Mouse (Mus musculus) MEL (cell line): ENCODE data around the gene Rpusd4. TPM values are rescaled to one million over a fixed set of nuclear protein-coding genes. Genes with fewer than 3 reads are reported as not detected.

Experiments
- DNase-seq: peaks from one replicate; pipeline ENCODE4 v3.0.0; 2011; ENCODE audit warnings: low read depth, low spot score
- H3K27ac ChIP-seq: 2 replicates; pipeline ENCODE4 v1.5.1; 2012; ENCODE audit warnings: low read depth, mild to moderate bottlenecking, control low read depth, low read length, moderate library complexity; ENCODE audit not compliant: control insufficient read depth
- H3K27me3 ChIP-seq, 2 experiments: fragments of 150-350 bp in 1 of 2; sonication (generic) in 1 of 2; 2 replicates each; pipeline ENCODE4 v1.6.1; 2012; ENCODE audit warnings: low read length in 2 of 2, mild to moderate bottlenecking in 2 of 2, improper control_type of control experiment in 1 of 2, moderate library complexity in 1 of 2; ENCODE audit not compliant: insufficient read depth in 2 of 2, control insufficient read depth in 1 of 2
- H3K36me3 ChIP-seq, 2 experiments: 2 replicates each; pipeline ENCODE4 v1.6.1; 2012 to 2014; ENCODE audit warnings: low read length in 2 of 2, improper control_type of control experiment in 1 of 2, inconsistent platforms in 1 of 2, mild to moderate bottlenecking in 1 of 2; ENCODE audit not compliant: insufficient read depth in 2 of 2, control insufficient read depth in 1 of 2
- H3K4me1 ChIP-seq, 2 experiments: fragments of 150-350 bp in 1 of 2; sonication (generic) in 1 of 2; 2 replicates each; pipeline ENCODE4 v1.6.1; 2012; ENCODE audit warnings: low read length in 2 of 2, improper control_type of control experiment in 1 of 2, mild to moderate bottlenecking in 1 of 2; ENCODE audit not compliant: insufficient read depth in 2 of 2, control insufficient read depth in 1 of 2
- H3K4me3 ChIP-seq, 2 experiments: fragments of 150-350 bp in 1 of 2; sonication (generic) in 1 of 2; 2 replicates each; pipeline ENCODE4 v1.5.1; 2012; ENCODE audit warnings: low read depth in 2 of 2, low read length in 2 of 2, mild to moderate bottlenecking in 2 of 2, moderate library complexity in 2 of 2, control low read depth in 1 of 2, improper control_type of control experiment in 1 of 2; ENCODE audit not compliant: control insufficient read depth in 1 of 2, insufficient read depth in 1 of 2
- H3K79me2 ChIP-seq: 2 replicates; pipeline ENCODE4 v1.6.1; 2012; ENCODE audit warnings: mild to moderate bottlenecking, low read length, moderate library complexity; ENCODE audit not compliant: control insufficient read depth, poor library complexity, insufficient read depth
- H3K9ac ChIP-seq: 2 replicates; pipeline ENCODE4 v1.6.1; 2012; ENCODE audit warnings: low read depth, mild to moderate bottlenecking, control low read depth, low read length, moderate library complexity; ENCODE audit not compliant: control insufficient read depth, poor library complexity, severe bottlenecking
- H3K9me3 ChIP-seq: fragments of 150-350 bp; sonication (generic); replicated peaks from 2 replicates; pipeline ENCODE4 v1.6.1; 2012; ENCODE audit warnings: mild to moderate bottlenecking, low read length, improper control_type of control experiment, moderate library complexity; ENCODE audit not compliant: insufficient read depth
- BHLHE40 ChIP-seq: IDR thresholded peaks from 2 replicates; pipeline ENCODE4 v1.6.1; 2012; ENCODE audit warnings: low read depth, mild to moderate bottlenecking, inconsistent platforms, low read length, improper control_type of control experiment, borderline replicate concordance
- CHD1 ChIP-seq: IDR thresholded peaks from 2 replicates; pipeline ENCODE4 v1.6.1; 2012; ENCODE audit warnings: low read depth, mild to moderate bottlenecking, inconsistent platforms, low read length, improper control_type of control experiment
- CHD2 ChIP-seq: IDR thresholded peaks from 2 replicates; pipeline ENCODE4 v1.6.1; 2011; ENCODE audit warnings: low read length, improper control_type of control experiment
- CTCF ChIP-seq, 3 experiments: IDR thresholded peaks in 2 of 3; conservative IDR thresholded peaks in 1 of 3; 2 replicates each; pipeline ENCODE4 v1.5.1; 2011 to 2012; ENCODE audit warnings: low read length in 3 of 3, low read depth in 2 of 3, mild to moderate bottlenecking in 2 of 3, improper control_type of control experiment in 1 of 3, inconsistent platforms in 1 of 3, mixed read lengths in 1 of 3, moderate library complexity in 1 of 3; ENCODE audit not compliant: control insufficient read depth in 1 of 3, insufficient read depth in 1 of 3, poor library complexity in 1 of 3, severe bottlenecking in 1 of 3
- E2F4 ChIP-seq: IDR thresholded peaks from 2 replicates; pipeline ENCODE4 v1.6.1; 2011; ENCODE audit warnings: low read depth, low read length, improper control_type of control experiment, borderline replicate concordance
- ELF1 ChIP-seq: IDR thresholded peaks from 2 replicates; pipeline ENCODE4 v1.6.1; 2014; ENCODE audit warnings: low read depth, mild to moderate bottlenecking, inconsistent platforms, low read length, improper control_type of control experiment, moderate library complexity
- EP300 ChIP-seq, 2 experiments: IDR thresholded peaks; 2 replicates each; pipeline ENCODE4 v1.6.1; 2011; ENCODE audit warnings: improper control_type of control experiment in 2 of 2, low read length in 2 of 2, low read depth in 1 of 2, mild to moderate bottlenecking in 1 of 2
- ETS1 ChIP-seq: IDR thresholded peaks from 2 replicates; pipeline ENCODE4 v1.6.1; 2012; ENCODE audit warnings: low read depth, mild to moderate bottlenecking, inconsistent platforms, low read length, improper control_type of control experiment, moderate library complexity
- GATA1 ChIP-seq: IDR thresholded peaks from 2 replicates; pipeline ENCODE4 v1.6.1; 2011; ENCODE audit warnings: low read depth, low read length, improper control_type of control experiment
- HCFC1 ChIP-seq: IDR thresholded peaks from 2 replicates; pipeline ENCODE4 v1.6.1; 2012; ENCODE audit warnings: low read depth, mild to moderate bottlenecking, inconsistent platforms, low read length, improper control_type of control experiment, moderate library complexity
- JUND ChIP-seq: IDR thresholded peaks from 2 replicates; pipeline ENCODE4 v1.6.1; 2011; ENCODE audit warnings: low read depth, mild to moderate bottlenecking, improper control_type of control experiment, low read length
- KAT2A ChIP-seq: conservative IDR thresholded peaks from 2 replicates; pipeline ENCODE4 v1.6.1; 2012; ENCODE audit warnings: low read depth, low read length, improper control_type of control experiment, inconsistent platforms
- MAFK ChIP-seq: IDR thresholded peaks from 2 replicates; pipeline ENCODE4 v1.6.1; 2011; ENCODE audit warnings: low read depth, mild to moderate bottlenecking, low read length, improper control_type of control experiment, borderline replicate concordance
- MAX ChIP-seq: IDR thresholded peaks from 2 replicates; pipeline ENCODE4 v1.6.1; 2011; ENCODE audit warnings: low read length, improper control_type of control experiment
- MXI1 ChIP-seq: IDR thresholded peaks from 2 replicates; pipeline ENCODE4 v1.6.1; 2011; ENCODE audit warnings: mild to moderate bottlenecking, low read depth, low read length, improper control_type of control experiment
- MYB ChIP-seq: IDR thresholded peaks from 2 replicates; pipeline ENCODE4 v1.6.1; 2011; ENCODE audit warnings: mild to moderate bottlenecking, low read depth, low read length, improper control_type of control experiment
- MYC ChIP-seq: IDR thresholded peaks from 2 replicates; pipeline ENCODE4 v1.6.1; 2011; ENCODE audit warnings: low read depth, mild to moderate bottlenecking, low read length, improper control_type of control experiment, moderate library complexity
- NRF1 ChIP-seq: IDR thresholded peaks from 2 replicates; pipeline ENCODE4 v1.6.1; 2014; ENCODE audit warnings: low read depth, mild to moderate bottlenecking, inconsistent platforms, low read length, improper control_type of control experiment, moderate library complexity; ENCODE audit not compliant: poor library complexity, insufficient read depth, severe bottlenecking
- POLR2AphosphoS2 ChIP-seq: IDR thresholded peaks from 2 replicates; pipeline ENCODE4 v1.6.1; 2011; ENCODE audit warnings: low read length, improper control_type of control experiment
- POLR2AphosphoS5 ChIP-seq: IDR thresholded peaks from 2 replicates; pipeline ENCODE4 v1.6.1; 2012; ENCODE audit warnings: low read depth, borderline replicate concordance, mild to moderate bottlenecking, inconsistent platforms, low read length, moderate library complexity, mixed read lengths
- RAD21 ChIP-seq: IDR thresholded peaks from 2 replicates; pipeline ENCODE4 v1.6.1; 2011; ENCODE audit warnings: mild to moderate bottlenecking, low read depth, low read length, improper control_type of control experiment
- RCOR1 ChIP-seq: IDR thresholded peaks from 2 replicates; pipeline ENCODE4 v1.6.1; 2012; ENCODE audit warnings: low read depth, mild to moderate bottlenecking, inconsistent platforms, low read length, improper control_type of control experiment
- SIN3A ChIP-seq: IDR thresholded peaks from 2 replicates; pipeline ENCODE4 v1.6.1; 2012; ENCODE audit warnings: low read length, improper control_type of control experiment, inconsistent platforms
- SMC3 ChIP-seq: IDR thresholded peaks from 2 replicates; pipeline ENCODE4 v1.6.1; 2011; ENCODE audit warnings: low read depth, low read length, improper control_type of control experiment
- TAL1 ChIP-seq: IDR thresholded peaks from 2 replicates; pipeline ENCODE4 v1.6.1; 2012; ENCODE audit warnings: mild to moderate bottlenecking, inconsistent platforms, low read length, moderate library complexity, mixed read lengths
- TBP ChIP-seq: IDR thresholded peaks from 2 replicates; pipeline ENCODE4 v1.8.0; 2011; ENCODE audit warnings: low read depth, low read length, improper control_type of control experiment
- UBTF ChIP-seq: IDR thresholded peaks from 2 replicates; pipeline ENCODE4 v1.6.1; 2012; ENCODE audit warnings: low read depth, mild to moderate bottlenecking, inconsistent platforms, low read length, improper control_type of control experiment, moderate library complexity, borderline replicate concordance; ENCODE audit not compliant: insufficient read depth
- ZC3H11A ChIP-seq: IDR thresholded peaks from 2 replicates; pipeline ENCODE4 v1.6.1; 2012; ENCODE audit warnings: low read depth, mild to moderate bottlenecking, inconsistent platforms, low read length, improper control_type of control experiment
- ZKSCAN1 ChIP-seq: IDR thresholded peaks from 2 replicates; pipeline ENCODE4 v1.6.1; 2012; ENCODE audit warnings: low read depth, mild to moderate bottlenecking, inconsistent platforms, low read length, improper control_type of control experiment, moderate library complexity
- polyA plus RNA-seq, 2 experiments: library from polyadenylated mRNA; stranded (reverse) in 1 of 2; unstranded in 1 of 2; fragments of >175 nt in 1 of 2; fragments of >200 nt in 1 of 2; gene quantifications; 2 replicates each; pipeline versions ENCODE4 v1.2.1 to v1.2.4; 2012; ENCODE audit warnings: low replicate concordance in 2 of 2, low read depth in 1 of 2; ENCODE audit not compliant: insufficient read length in 2 of 2, insufficient read depth in 1 of 2, missing spikeins in 1 of 2
- total RNA-seq: library from RNA; depleted of rRNA; stranded (reverse); fragments of 300-350 nt; gene quantifications from 2 replicates; pipeline ENCODE4 v1.2.3, GENCODE M21; 2012

Rpusd4 gene
- total and polyA plus RNA-seq, 3 experiments, result 36.3 to 40.9 TPM; not detected in 1

DNA sequence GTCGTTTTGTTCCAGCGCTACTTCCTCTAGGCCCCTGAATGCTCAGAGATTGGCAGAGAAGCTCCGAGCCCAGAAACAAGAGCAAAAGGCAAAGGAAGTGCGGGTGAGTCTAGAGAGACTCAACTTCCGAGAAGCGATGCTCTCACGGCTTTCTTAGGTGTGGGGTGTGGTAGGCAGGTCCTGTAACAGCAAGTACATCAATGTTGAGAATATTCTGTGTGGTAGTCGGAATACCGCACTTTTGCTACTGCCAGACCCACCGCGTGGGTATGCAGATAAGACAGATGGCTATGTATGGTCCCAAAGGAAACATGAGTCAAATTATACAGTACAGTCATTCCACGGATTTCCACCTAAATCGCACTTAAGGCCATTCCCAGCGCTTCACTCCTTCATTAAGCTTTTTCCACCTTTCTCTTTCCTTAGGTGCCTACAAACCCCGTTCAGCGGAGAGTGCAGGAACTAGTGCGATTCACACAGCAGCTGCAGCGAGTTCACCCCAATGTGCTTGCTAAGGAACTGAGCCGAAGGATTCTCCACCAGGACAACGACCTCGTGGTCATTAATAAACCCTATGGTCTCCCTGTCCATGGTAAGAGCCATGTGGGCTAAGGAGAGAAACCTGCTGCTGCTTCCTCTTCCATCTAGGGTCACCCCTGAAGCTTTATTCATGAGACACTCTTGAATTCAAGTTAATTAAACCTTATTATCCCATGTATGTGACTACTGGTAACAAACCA, 481 bp downstream of the Rpusd4 start:
- no peak for TF ChIP-seq CTCF (IDR thresholded peaks at IDR 0.05 in 2 of 3, conservative IDR thresholded peaks at IDR 0.05 in 1 of 3; ENCODE audit: control insufficient read depth in 1 of 3, insufficient read depth in 1 of 3, low read depth in 2 of 3, low read length in 3 of 3, poor library complexity in 1 of 3, severe bottlenecking in 1 of 3)
- no peak for TF ChIP-seq MYB
- peak; percentile 42; the same call in 1 of the 2 replicates for TF ChIP-seq HCFC1
- no peak for TF ChIP-seq KAT2A
- peak; percentile 48 for TF ChIP-seq SIN3A
- no peak for TF ChIP-seq ELF1
- TF ChIP-seq BHLHE40, result no peak
- no peak for TF ChIP-seq POLR2AphosphoS5
- TF ChIP-seq ZC3H11A, result no peak
- TF ChIP-seq MXI1, result peak; percentile 75
- no peak for TF ChIP-seq JUND
- no peak for TF ChIP-seq ETS1
- peak; percentile 26; the same call in 1 of the 2 replicates for TF ChIP-seq MAX
- no peak for TF ChIP-seq RCOR1
- TF ChIP-seq TBP, result peak; percentile 6; the same call in 1 of the 2 replicates
- no peak for TF ChIP-seq EP300 (IDR thresholded peaks at IDR 0.05; ENCODE audit: low read depth in 1 of 2, low read length in 2 of 2)
- TF ChIP-seq TAL1, result peak; percentile 31; the same call in 1 of the 2 replicates
- TF ChIP-seq GATA1, result no peak
- TF ChIP-seq MYC, result peak; percentile 80; the same call in 1 of the 2 replicates
- peak; percentile 44 for DNase-seq
- Histone ChIP-seq H3K27ac (peak overlapping the region; percentile 81), H3K9ac (peak overlapping the region; percentile 98), H3K79me2 (peaks cover 22% of the 10 kb centered on the region), H3K9me3 (no peaks in the 10 kb centered on the region), H3K27me3 (no peaks in the 10 kb centered on the region), H3K4me1 (peaks cover 12 to 35% of the 10 kb centered on the region in 2 experiments), H3K36me3 (peaks cover 2 to 49% of the 10 kb centered on the region in 2 experiments), H3K4me3 (peak overlapping the region; percentile 95 to 98)

DNA sequence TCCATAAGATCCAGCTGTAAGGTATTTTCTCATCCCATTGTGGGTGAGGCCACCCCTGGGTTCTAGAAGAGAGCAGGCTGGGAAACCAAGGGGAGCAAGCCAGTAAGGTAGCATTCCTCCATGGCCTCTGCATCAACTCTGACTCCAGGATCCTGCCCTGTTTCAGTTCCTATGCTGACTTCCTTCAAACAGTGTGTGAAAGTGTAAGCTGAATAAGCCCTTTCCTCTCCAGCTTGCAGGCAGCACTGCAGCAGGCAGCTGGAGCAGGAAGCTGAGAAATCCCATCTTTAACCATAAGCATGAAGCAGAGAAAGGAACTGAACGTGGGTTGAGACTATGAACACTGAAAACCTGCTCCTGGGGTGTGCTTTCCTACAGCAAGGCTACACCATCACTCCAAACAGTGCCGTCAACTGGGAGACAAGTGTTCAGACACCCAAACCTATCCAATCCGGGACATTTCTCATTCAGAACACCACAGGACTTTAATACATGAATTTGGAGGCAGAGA, 10.2 kb downstream of the Rpusd4 start:
- TF ChIP-seq ZKSCAN1, result no peak
- TF ChIP-seq CTCF (IDR thresholded peaks at IDR 0.05 in 2 of 3, conservative IDR thresholded peaks at IDR 0.05 in 1 of 3; ENCODE audit: control insufficient read depth in 1 of 3, insufficient read depth in 1 of 3, low read depth in 2 of 3, low read length in 3 of 3, poor library complexity in 1 of 3, severe bottlenecking in 1 of 3), result no peak
- no peak for TF ChIP-seq UBTF
- TF ChIP-seq SIN3A, result no peak
- no peak for TF ChIP-seq MYC
- no peak for TF ChIP-seq MYB
- TF ChIP-seq MAX, result no peak
- no peak for TF ChIP-seq CHD2
- TF ChIP-seq NRF1, result no peak
- TF ChIP-seq POLR2AphosphoS2, result no peak
- no peak for TF ChIP-seq MXI1
- TF ChIP-seq MAFK, result no peak
- TF ChIP-seq E2F4, result no peak
- no peak for TF ChIP-seq RAD21
- TF ChIP-seq EP300 (IDR thresholded peaks at IDR 0.05; ENCODE audit: low read depth in 1 of 2, low read length in 2 of 2), result no peak
- no peak for TF ChIP-seq POLR2AphosphoS5
- no peak for TF ChIP-seq SMC3
- TF ChIP-seq ZC3H11A, result no peak
- no peak for TF ChIP-seq CHD1
- no peak for TF ChIP-seq RCOR1
- Histone ChIP-seq H3K36me3 (peaks cover 0 to 7% of the 10 kb centered on the region in 2 experiments; a peak in 2 of 4 replicates), H3K4me3 (no peak overlapping the region)

More for the DNA sequence above, 10.2 kb downstream of the Rpusd4 start:
- DNase-seq, result no peak
- no peak overlapping the region for H3K9ac ChIP-seq
- H3K4me1 ChIP-seq, result no peaks in the 10 kb centered on the region
- no peaks in the 10 kb centered on the region for H3K27me3 ChIP-seq
- no peaks in the 10 kb centered on the region for H3K9me3 ChIP-seq
- H3K27ac ChIP-seq, result no peak overlapping the region
- H3K79me2 ChIP-seq, result no peaks in the 10 kb centered on the region
